Mouse (Mus musculus): ENCODE results near the gene Cntn6.

- TF ChIP-seq POLR2A (IDR thresholded peaks at IDR 0.05; ENCODE audit: control insufficient read depth, extremely low read depth, insufficient read depth, low read length, poor library complexity) (no peak), CTCF (IDR thresholded peaks at IDR 0.05; ENCODE audit: borderline replicate concordance, control insufficient read depth, extremely low read depth, insufficient read depth, low read length, poor library complexity) (no peak)
Measured at GRCm38 (mm10) chr6:104783891-104784290, 291.3 kb downstream of the Cntn6 start.
